Mouse (Mus musculus) E14TG2a.4 (cell line): ENCODE results near the gene Zcchc8.
A peak's percentile ranks its signal among the peaks of the same experiment; 100 is the strongest.

Source experiments
- H3K27me3 ChIP-seq: 2 replicates; pipeline ENCODE4 v1.6.1; 2014; ENCODE audit warnings: low read length, control low read depth; ENCODE audit not compliant: insufficient read depth
- H3K36me3 ChIP-seq: 2 replicates; pipeline ENCODE4 v1.6.1; 2014; ENCODE audit warnings: low read length, control low read depth; ENCODE audit not compliant: insufficient read depth
- H3K4me1 ChIP-seq: replicated peaks from 2 replicates; pipeline ENCODE4 v1.6.1; 2014; ENCODE audit warnings: low read depth, low read length, control low read depth
- H3K4me3 ChIP-seq: replicated peaks from 2 replicates; pipeline ENCODE4 v1.5.1; 2014; ENCODE audit warnings: mild to moderate bottlenecking, low read length
- H3K9me3 ChIP-seq: 2 replicates; pipeline ENCODE4 v1.6.1; 2014; ENCODE audit warnings: low read length, control low read depth
- CTCF ChIP-seq: conservative IDR thresholded peaks from 2 replicates; pipeline ENCODE4 v1.5.1; 2014; ENCODE audit warnings: low read length
- NANOG ChIP-seq: IDR thresholded peaks from 2 replicates; pipeline ENCODE4 v1.6.1; 2014; ENCODE audit warnings: borderline replicate concordance, low read length, mixed read lengths
- POU5F1 ChIP-seq: IDR thresholded peaks from 2 replicates; pipeline ENCODE4 v1.6.1; 2014; ENCODE audit warnings: low read length, borderline replicate concordance

Zcchc8 gene

DNA sequence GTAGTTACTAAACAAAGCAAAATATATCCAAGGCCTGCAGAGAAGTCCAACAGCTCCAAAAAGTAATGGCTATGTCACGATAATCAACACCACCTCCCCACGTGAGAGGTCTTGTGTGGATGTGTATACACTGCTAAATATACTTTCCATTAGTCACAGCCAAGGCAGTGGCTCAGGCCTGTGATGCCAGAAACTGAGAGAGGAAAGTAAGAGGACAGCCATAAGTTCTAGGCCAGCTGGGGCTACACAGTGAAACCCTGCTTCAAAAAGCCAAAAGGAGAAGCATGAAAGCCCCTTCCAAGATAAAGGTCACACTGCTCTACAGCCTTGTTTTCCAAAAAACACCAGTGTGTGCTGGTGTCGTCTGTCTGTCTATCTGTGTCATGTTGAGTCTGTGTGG is 59.3 kb downstream of the Zcchc8 start:
- Histone ChIP-seq H3K9me3 (no peaks in the 10 kb centered on the region), H3K4me3 (no peak overlapping the region), H3K4me1 (no peaks in the 10 kb centered on the region), H3K27me3 (no peaks in the 10 kb centered on the region), H3K36me3 (no peaks in the 10 kb centered on the region)
- TF ChIP-seq CTCF: no peak
- TF ChIP-seq NANOG: no peak
- no peak for TF ChIP-seq POU5F1

DNA sequence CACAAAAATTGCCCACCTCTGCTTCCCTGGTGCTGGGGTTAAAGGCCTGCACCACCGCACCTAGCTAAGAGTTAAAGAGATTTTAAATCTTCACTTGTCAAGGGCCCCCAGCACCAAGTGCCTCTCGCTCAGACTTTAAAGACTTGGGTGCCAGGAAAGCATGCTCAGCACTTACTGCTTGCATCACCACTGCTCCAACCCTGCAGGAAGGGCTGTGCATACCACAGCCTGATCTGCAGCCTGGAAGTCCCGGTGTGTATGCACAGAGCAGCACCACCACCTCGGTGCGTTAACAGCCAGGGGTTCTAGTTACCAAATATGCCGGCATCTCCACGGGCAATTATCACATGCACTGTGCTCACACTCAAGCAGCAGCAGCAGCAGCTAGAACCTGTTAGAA is 63.2 kb downstream of the Zcchc8 start:
- TF ChIP-seq POU5F1 (no peak), CTCF (no peak)
- Histone ChIP-seq H3K4me3 (no peak overlapping the region), H3K27me3 (no peaks in the 10 kb centered on the region), H3K36me3 (no peaks in the 10 kb centered on the region), H3K9me3 (no peaks in the 10 kb centered on the region), H3K4me1 (peaks cover 15% of the 10 kb centered on the region)

DNA sequence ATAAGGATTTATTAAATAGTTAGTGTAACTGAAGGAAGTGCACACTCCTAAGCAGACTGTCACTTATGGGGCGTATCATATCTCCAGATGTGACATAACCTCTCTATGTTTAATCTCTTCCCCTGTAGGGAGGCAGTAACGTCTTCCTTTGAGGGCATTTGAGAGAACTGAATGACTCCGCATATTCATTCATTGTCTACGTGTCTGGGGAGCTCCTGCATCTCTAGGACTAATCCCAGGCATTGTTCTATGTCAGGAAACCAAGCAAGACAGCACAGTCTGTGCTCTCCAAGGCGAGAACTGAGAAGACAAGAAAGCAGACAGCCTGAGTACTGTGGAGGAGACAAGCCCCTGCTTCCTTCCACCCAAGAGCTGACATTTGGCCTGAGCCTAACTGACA is 66.0 kb downstream of the Zcchc8 start:
- TF ChIP-seq POU5F1: no peak
- no peak for TF ChIP-seq CTCF
- TF ChIP-seq NANOG: peak; percentile 25; the same call in 1 of the 2 replicates
- Histone ChIP-seq H3K4me3 (no peak overlapping the region), H3K27me3 (no peaks in the 10 kb centered on the region), H3K4me1 (peaks cover 15% of the 10 kb centered on the region), H3K9me3 (no peaks in the 10 kb centered on the region), H3K36me3 (no peaks in the 10 kb centered on the region)

DNA sequence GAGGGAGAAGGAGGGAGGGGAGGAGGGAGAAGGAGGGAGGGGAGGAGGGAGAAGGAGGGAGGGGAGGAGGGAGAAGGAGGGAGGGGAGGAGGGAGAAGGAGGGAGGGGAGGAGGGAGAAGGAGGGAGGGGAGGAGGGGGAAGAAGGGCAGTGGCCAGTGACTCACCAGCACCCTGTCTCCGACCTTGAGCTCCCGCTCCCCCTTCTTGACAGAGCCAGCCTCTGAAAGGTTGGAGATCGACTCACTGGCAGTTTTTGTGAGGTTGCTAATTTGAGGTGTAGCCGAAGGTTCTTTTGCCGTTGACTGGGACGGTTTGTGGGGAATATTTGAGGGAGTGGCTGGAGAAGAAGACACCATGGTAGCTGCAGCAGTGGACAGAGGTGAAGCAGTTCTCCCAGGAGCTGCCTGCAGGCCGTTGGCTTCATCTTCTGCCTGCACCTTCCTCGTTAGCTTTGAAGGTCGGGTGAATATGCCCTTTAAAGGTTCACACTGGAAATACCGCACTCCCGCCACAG is 67.6 kb downstream of the Zcchc8 start:
- Histone ChIP-seq H3K9me3 (no peaks in the 10 kb centered on the region), H3K36me3 (no peaks in the 10 kb centered on the region), H3K27me3 (no peaks in the 10 kb centered on the region), H3K4me3 (0 out of 2 replicates have a peak overlapping the region, but pooled peaks have one; percentile 17), H3K4me1 (peaks cover 15% of the 10 kb centered on the region)
- TF ChIP-seq NANOG: no peak
- no peak for TF ChIP-seq CTCF
- TF ChIP-seq POU5F1: no peak

DNA sequence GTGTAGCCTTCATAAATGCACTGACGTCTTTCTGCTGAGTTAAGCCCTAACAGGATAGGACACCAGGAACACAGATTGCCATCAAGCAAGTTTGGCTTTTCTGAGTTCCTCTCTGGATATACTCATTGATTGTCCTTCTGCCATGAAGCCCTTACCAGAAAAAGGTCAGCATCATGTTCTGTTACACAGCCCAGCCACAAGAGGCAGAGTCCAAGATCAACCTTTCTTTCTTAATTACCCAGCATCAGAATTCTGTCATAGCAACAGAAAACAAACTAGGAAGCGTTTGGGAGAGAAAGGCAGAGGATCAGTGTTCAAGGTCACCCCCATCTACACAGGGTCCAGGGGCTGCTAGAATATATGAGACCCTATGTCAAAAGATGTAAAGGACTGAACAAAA is 70.1 kb downstream of the Zcchc8 start:
- Histone ChIP-seq H3K36me3 (no peaks in the 10 kb centered on the region), H3K4me3 (no peak overlapping the region), H3K27me3 (no peaks in the 10 kb centered on the region), H3K9me3 (no peaks in the 10 kb centered on the region), H3K4me1 (peaks cover 15% of the 10 kb centered on the region)
- TF ChIP-seq CTCF: no peak
- TF ChIP-seq POU5F1: no peak
- TF ChIP-seq NANOG: no peak
